Mouse (Mus musculus) C2C12 (cell line): ENCODE measurements around the gene Copa.

Source experiments
- CEBPB ChIP-seq: IDR thresholded peaks from one replicate; pipeline ENCODE4 v1.6.1; 2011; ENCODE audit warnings: low read depth, mild to moderate bottlenecking, control low read depth, moderate library complexity
- CTCF ChIP-seq: IDR thresholded peaks from one replicate; pipeline ENCODE4 v1.5.1; 2011; ENCODE audit not compliant: control insufficient read depth, insufficient read depth, insufficient read length
- FOSL1 ChIP-seq: IDR thresholded peaks from one replicate; pipeline ENCODE4 v1.8.0; 2011; ENCODE audit warnings: mild to moderate bottlenecking, low read length; ENCODE audit not compliant: poor library complexity, insufficient read depth, severe bottlenecking
- MAX ChIP-seq: IDR thresholded peaks from one replicate; pipeline ENCODE4 v1.6.1; 2011; ENCODE audit warnings: mild to moderate bottlenecking, control low read depth
- MYOD1 ChIP-seq: IDR thresholded peaks from one replicate; pipeline ENCODE4 v1.6.1; 2011; ENCODE audit warnings: low read depth; ENCODE audit not compliant: control insufficient read depth, insufficient read length
- MYOG ChIP-seq: IDR thresholded peaks from one replicate; pipeline ENCODE4 v1.6.1; 2011; ENCODE audit not compliant: control insufficient read depth, insufficient read length; ENCODE audit errors: extremely low read depth
- USF1 ChIP-seq: IDR thresholded peaks from one replicate; pipeline ENCODE4 v1.6.1; 2011; ENCODE audit warnings: low read depth, mild to moderate bottlenecking, control low read depth, moderate library complexity

- no peak for TF ChIP-seq USF1
- no peak for TF ChIP-seq CTCF
- TF ChIP-seq MYOD1, result no peak
- TF ChIP-seq MYOG, result no peak
- TF ChIP-seq MAX, result no peak
- no peak for TF ChIP-seq CEBPB
- no peak for TF ChIP-seq FOSL1
Measured at GRCm38 (mm10) chr1:172095202-172095601, 12.9 kb downstream of the Copa start.
